Mouse (Mus musculus) embryo, embryonic 9.5 days (tissue): ENCODE measurements at regions not wholly inside any gene's neighbourhood (a gene's known extent, or its start where the extent isn't known, plus 50 kb on each side); places are given as distances from the start of the nearest gene placed in this dataset.

Experiments
- DNase-seq: peaks from one replicate; pipeline ENCODE4 v3.0.0-alpha.2; 2017; ENCODE audit errors: extremely low spot score

- no peak for DNase-seq
Observed at GRCm38 (mm10) chr9:22937686-22938391, 285.0 kb upstream of the Bmper start.

GRCm38 (mm10) chr9:22944992-22945391 is 277.9 kb upstream of the Bmper start:
- DNase-seq = no peak

DNA sequence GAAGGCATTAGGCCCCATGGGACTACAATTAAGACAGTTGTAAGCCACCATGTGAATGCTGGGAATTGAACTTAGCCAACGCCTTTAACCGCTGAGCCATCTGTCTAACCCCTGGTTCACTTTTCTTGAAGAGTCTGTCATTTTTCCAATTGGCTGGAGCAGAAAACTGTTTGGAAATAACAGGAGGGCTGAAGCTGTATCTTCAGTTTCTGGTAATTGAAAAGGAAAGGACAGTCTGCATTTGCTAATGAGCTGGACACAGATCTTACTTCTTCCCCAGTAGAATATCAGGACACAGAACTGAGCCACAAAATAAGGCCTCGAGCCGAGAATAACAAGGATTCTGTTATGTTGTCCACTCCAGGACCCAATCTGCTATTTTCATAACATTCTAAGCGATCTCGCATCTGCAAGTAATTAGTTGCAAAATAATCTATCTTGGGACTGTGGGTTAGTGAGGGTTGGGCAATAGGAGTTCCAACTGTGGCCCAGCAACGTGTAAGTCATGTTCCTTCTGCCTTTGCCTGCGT is 277.4 kb upstream of the Bmper start:
- DNase-seq = no peak

- no peak for DNase-seq
Observed at GRCm38 (mm10) chr9:22952571-22953442, 270.1 kb upstream of the Bmper start.

DNA sequence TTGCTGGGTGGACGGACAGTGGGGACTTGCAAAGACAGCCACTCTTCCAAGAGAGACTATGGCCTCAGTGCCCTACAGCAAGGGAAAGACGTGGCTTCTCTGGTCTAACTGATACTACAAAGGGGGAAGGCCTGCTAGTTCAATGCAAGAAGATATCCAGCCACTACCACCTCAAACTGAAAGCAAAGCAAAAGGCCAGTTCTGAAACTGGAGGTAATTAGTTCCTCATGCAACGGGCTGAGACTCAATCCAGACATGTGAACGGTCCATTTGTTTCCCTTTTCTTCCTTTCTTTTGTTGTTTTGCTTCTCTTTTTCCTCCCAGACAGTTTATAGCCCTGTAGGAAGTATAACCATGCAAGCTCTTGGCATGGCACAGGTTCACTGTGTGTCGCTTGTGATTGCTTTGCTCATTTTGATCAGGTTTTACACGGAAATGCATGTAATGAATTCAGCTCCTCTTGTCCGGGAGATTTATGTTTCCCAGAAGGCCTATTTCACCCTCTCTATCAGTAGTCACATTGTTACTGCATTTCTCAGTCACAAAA is 260.5 kb upstream of the Bmper start:
- DNase-seq = peak; percentile 36

DNA sequence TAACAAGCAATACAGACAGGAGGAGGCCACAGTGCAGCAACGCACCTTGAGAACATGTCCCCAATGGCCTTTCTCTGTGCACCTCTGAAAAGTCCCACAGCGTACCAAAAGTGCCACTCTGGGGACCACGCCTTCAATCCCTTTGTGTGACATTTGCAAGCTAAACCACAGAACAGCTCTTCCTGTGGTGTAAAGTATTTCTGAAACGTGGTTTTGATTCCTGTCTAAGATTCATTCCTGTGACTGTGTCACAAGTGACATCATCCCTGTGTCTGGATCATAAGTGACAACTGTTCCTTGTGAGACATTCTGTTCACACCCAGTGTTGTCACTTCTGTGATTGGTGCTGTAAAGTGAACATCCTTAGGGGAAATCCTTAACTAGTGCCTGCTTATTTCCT is 251.6 kb upstream of the Bmper start:
- DNase-seq = no peak

GRCm38 (mm10) chr9:22976748-22977147 is 246.1 kb upstream of the Bmper start:
- DNase-seq = no peak

- DNase-seq = no peak
Observed at GRCm38 (mm10) chr9:22979627-22980026, 243.2 kb upstream of the Bmper start.

- DNase-seq = no peak
Observed at GRCm38 (mm10) chr9:22989508-22989907, 233.4 kb upstream of the Bmper start.

DNA sequence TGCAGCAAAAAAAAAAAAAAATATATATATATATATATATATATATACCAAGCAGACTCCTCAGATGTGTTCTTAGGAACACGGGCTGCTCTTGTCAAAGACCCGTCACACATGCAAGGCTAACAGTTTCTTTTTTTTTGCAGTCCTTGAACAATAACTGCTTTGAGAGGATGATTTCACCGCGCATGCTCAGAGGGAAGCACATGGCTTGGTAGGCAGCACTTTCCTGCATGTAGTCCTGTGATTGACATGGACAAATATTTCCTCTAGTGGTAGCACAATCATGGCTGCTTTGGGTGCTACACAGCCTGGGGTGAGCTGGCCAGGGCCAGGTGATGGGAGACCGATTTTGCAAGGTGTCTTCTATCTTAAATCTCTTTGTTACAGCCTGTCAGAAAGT is 229.3 kb upstream of the Bmper start:
- DNase-seq = no peak

- DNase-seq = no peak
Observed at GRCm38 (mm10) chr9:22995564-22995963, 227.3 kb upstream of the Bmper start.

- no peak for DNase-seq
Observed at GRCm38 (mm10) chr9:22998306-22998705, 224.6 kb upstream of the Bmper start.

GRCm38 (mm10) chr9:22999181-22999580 is 223.7 kb upstream of the Bmper start:
- DNase-seq = no peak

DNA sequence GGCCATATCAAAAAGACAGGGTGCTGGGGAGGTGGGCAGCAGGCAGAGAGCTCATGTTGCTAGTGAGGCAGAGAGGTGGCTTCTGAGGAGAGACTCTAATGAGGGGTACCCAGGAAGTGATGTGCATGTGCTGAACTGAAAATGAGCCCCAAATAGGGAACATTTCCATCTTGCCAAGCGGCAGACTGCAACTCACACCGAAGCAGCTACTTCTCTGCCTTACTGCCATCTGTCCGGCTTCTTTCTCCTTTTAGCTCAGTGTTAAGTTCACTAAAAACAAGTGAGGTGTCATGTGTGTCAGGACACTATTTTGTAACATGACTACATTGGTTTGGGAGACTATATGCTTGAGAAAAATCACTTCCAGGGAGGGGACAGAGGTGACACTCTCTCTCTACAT is 222.7 kb upstream of the Bmper start:
- DNase-seq = no peak

DNA sequence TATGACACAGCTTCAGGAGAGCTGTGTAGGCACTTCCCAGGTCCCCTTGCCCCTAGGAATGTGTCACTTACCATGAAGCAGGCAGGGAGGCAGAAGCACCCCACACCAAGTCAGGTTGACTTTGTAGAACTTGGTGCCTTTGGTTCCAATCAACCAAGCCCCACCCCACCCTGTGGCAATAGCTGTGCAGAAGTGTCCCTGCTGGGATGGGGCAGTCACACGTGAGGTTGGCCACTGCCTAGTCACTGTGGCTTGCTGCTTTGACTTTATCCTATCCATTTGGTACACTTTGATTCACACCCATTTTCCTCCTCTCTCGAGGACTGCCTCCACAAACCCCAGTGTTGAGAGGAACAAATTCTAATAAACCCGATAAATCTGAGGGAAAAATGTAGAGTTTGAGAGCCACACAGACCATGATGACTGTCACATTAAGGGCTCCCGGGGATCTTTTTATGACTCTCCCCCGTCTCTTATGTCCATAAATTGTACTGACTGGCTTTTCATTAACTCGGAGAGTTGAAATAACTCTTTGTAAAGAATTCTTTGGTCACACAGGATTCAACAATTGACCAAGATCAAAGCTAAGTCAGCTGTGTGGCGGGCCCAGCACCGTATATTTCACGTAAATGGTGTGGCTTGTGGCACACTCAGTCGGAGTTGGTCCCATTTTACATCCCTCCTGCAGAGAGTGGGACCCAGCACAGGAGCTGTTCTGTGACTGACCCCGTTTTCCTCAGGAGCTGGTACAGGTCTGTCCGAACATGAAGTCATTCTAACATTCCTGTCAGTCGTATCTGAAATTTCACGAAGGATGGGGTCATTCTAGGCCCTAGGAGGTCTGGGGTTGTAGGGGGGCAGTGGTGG is 219.4 kb upstream of the Bmper start:
- no peak for DNase-seq

DNA sequence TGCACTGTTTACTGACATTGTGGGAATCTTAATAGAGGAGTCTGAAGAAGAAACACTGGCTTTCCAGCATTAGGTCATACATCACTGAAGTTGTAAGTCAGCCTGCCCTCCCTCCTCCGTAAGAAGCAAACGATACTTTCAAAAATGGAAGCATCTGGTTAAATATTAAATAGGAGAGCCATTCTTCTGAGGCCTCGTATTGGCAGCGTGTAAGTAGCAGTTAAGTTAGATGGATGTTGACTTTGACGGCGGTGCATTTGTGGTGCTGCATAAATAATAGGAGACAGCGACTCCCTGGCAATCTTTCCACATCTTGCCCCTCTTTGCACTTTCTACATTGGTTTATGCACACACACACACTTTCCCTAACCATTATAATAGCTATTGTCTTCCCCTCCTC is 217.9 kb upstream of the Bmper start:
- no peak for DNase-seq

DNA sequence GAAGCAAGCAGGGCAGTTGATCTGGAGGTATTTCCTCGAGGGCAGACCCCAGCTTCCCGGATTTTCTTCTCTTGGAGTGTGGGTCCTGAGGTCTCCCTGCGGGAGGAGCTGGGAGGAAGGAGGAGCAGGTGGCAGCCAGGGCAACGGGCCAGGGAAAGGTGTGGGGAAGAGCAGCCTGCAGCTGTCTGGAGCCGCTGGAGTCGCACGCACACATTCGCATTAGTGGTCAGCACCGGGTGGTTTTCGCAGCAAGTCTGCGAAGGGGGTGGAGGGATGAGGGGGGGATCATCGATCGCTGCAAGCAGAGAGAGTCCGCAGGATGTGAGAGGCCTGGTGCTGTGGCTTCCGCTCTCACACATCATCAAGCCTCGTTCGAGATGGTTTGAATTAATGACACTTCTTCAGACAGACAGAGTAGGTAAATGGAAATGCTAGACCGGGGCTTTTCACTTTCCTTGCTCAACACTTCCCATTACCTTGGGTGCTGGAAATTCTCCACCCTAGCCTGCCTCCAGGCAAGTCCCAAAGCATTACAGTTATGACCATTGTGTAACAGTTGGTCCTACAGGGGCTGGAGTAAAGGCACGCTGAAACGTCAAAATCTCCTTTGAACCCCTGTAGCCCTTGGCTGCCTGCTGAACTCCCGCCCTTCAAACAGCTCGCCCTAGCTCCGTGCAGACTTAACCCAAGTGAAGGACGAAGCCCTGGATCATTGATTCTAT is 213.3 kb upstream of the Bmper start:
- DNase-seq = peak; percentile 39

GRCm38 (mm10) chr9:23011316-23011959 is 211.4 kb upstream of the Bmper start:
- peak; percentile 41 for DNase-seq

- DNase-seq = no peak
Observed at GRCm38 (mm10) chr9:23012130-23012529, 210.7 kb upstream of the Bmper start.

GRCm38 (mm10) chr9:23016733-23017132 is 206.1 kb upstream of the Bmper start:
- no peak for DNase-seq
